In genomic region chr6:49264446-49264845, GRCm38 (mm10) we compare ENCODE assay signal across 8 mouse cellular contexts. TPM values are rescaled to one million over a fixed set of nuclear protein-coding genes. Genes with fewer than 3 reads are reported as not detected.
DNase-seq lines count a peak whose midpoint lies in the region; ATAC-seq and TF ChIP-seq lines count a peak whose summit lies in the region.
"Not testable (repeated sequence)": the region's sequence is repeated elsewhere in the genome, so short reads cannot be mapped to it uniquely, and the experiment has no call there.

No protein-coding gene starts in this region.

- H3K4me2 ChIP-seq in embryonic facial prominence, embryonic 13.5 days: peak overlapping the region; percentile 70
- H3K4me2 ChIP-seq in forebrain, postnatal 0 days (ENCODE audit: low read depth): peak overlapping the region; percentile 62
- H3K4me2 ChIP-seq in kidney, embryonic 14.5 days (replicated peaks; ENCODE audit: low read depth, low read length): not testable (repeated sequence)
- peak overlapping the region; percentile 92 for H3K4me2 ChIP-seq in liver, embryonic 14.5 days (ENCODE audit: low read depth)
- peak overlapping the region; percentile 74 for H3K4me2 ChIP-seq in midbrain, embryonic 14.5 days (ENCODE audit: low read length)
- 0 out of 2 replicates have a peak overlapping the region, but pooled peaks have one; percentile 51 for H3K4me2 ChIP-seq in stomach, embryonic 16.5 days (ENCODE audit: low read depth, low read length)

- H3K9ac ChIP-seq in embryonic facial prominence, embryonic 13.5 days; forebrain, postnatal 0 days; liver, embryonic 14.5 days (replicated peaks); midbrain, embryonic 14.5 days (replicated peaks; ENCODE audit: low read length); stomach, embryonic 16.5 days (ENCODE audit: low read length): not testable (repeated sequence)
- peak overlapping the region; percentile 99; the same call in 1 of the 2 replicates for H3K9ac ChIP-seq in kidney, embryonic 14.5 days (ENCODE audit: low read depth, low read length)

- H3K36me3 ChIP-seq in embryonic facial prominence, embryonic 13.5 days; forebrain, postnatal 0 days (ENCODE audit: insufficient read depth); hindbrain, embryonic 10.5 days; kidney, embryonic 14.5 days (ENCODE audit: control insufficient read depth, insufficient read depth, low read length); liver, embryonic 14.5 days (replicated peaks; ENCODE audit: control insufficient read depth, insufficient read depth, low read depth); midbrain, embryonic 14.5 days (ENCODE audit: control insufficient read depth, insufficient read depth, low read length); stomach, embryonic 16.5 days (ENCODE audit: control insufficient read depth, insufficient read depth, low read length): not testable (repeated sequence)

- 0 out of 2 replicates have a peak overlapping the region, but pooled peaks have one; percentile 100 for H3K4me3 ChIP-seq in embryonic facial prominence, embryonic 13.5 days
- H3K4me3 ChIP-seq in forebrain, postnatal 0 days (ENCODE audit: low read depth, low read length); hindbrain, embryonic 10.5 days; stomach, embryonic 16.5 days (replicated peaks; ENCODE audit: low read length): not testable (repeated sequence)
- peak overlapping the region; percentile 99; the same call in 1 of the 2 replicates for H3K4me3 ChIP-seq in kidney, embryonic 14.5 days (ENCODE audit: low read length)
- H3K4me3 ChIP-seq in liver, embryonic 14.5 days (ENCODE audit: insufficient read depth in 1 of 2, low read depth in 2 of 2, low read length in 2 of 2): peak overlapping the region in 1 of 2 experiments; percentile 100; a peak in 2 of 4 replicates
- peak overlapping the region; percentile 98; the same call in 1 of the 2 replicates for H3K4me3 ChIP-seq in midbrain, embryonic 14.5 days (replicated peaks; ENCODE audit: low read depth, low read length)

- H3K4me1 ChIP-seq in embryonic facial prominence, embryonic 13.5 days: peaks cover 22% of the 10 kb centered on the region
- not testable (repeated sequence) for H3K4me1 ChIP-seq in forebrain, postnatal 0 days (ENCODE audit: insufficient read depth)
- H3K4me1 ChIP-seq in hindbrain, embryonic 10.5 days (replicated peaks): peaks cover 23% of the 10 kb centered on the region
- H3K4me1 ChIP-seq in kidney, embryonic 14.5 days (ENCODE audit: control insufficient read depth, insufficient read depth, low read length): peaks cover 22% of the 10 kb centered on the region
- peaks cover 12 to 21% of the 10 kb centered on the region in 2 experiments for H3K4me1 ChIP-seq in liver, embryonic 14.5 days (replicated peaks; ENCODE audit: control insufficient read depth in 2 of 2, insufficient read depth in 2 of 2, low read length in 1 of 2)
- peaks cover 23% of the 10 kb centered on the region for H3K4me1 ChIP-seq in midbrain, embryonic 14.5 days (ENCODE audit: control insufficient read depth, insufficient read depth, low read length)
- peaks cover 21% of the 10 kb centered on the region for H3K4me1 ChIP-seq in stomach, embryonic 16.5 days (ENCODE audit: control insufficient read depth, insufficient read depth, low read length)

- H3K9me3 ChIP-seq in embryonic facial prominence, embryonic 13.5 days; forebrain, postnatal 0 days (ENCODE audit: low read length); hindbrain, embryonic 10.5 days; kidney, embryonic 14.5 days (ENCODE audit: control insufficient read depth, low read length); liver, embryonic 14.5 days (ENCODE audit: control insufficient read depth, low read length); midbrain, embryonic 14.5 days (ENCODE audit: control insufficient read depth, low read length); stomach, embryonic 16.5 days (replicated peaks; ENCODE audit: control insufficient read depth, low read length): not testable (repeated sequence)

- 93% methylated on average over 7 of the region's 7 CpGs for WGBS in embryonic facial prominence, embryonic 13.5 days
- WGBS in forebrain, postnatal 0 days: 86% methylated on average over 7 of the region's 7 CpGs
- WGBS in hindbrain, embryonic 10.5 days: 87% methylated on average over 7 of the region's 7 CpGs
- WGBS in kidney, embryonic 14.5 days: 92% methylated on average over 7 of the region's 7 CpGs
- 55% methylated on average over 7 of the region's 7 CpGs for WGBS in liver, embryonic 14.5 days (ENCODE audit: insufficient replicate concordance)
- 89% methylated on average over 7 of the region's 7 CpGs for WGBS in midbrain, embryonic 14.5 days
- 82% methylated on average over 7 of the region's 7 CpGs for WGBS in stomach, embryonic 16.5 days

- H3K27ac ChIP-seq in embryonic facial prominence, embryonic 13.5 days: peak overlapping the region; percentile 98
- not testable (repeated sequence) for H3K27ac ChIP-seq in forebrain, postnatal 0 days (ENCODE audit: low read depth, low read length); kidney, embryonic 14.5 days (ENCODE audit: low read depth, low read length); liver, embryonic 14.5 days; stomach, embryonic 16.5 days (ENCODE audit: low read length)
- H3K27ac ChIP-seq in hindbrain, embryonic 10.5 days: peak overlapping the region; percentile 97
- peak overlapping the region; percentile 98; the same call in 1 of the 2 replicates for H3K27ac ChIP-seq in midbrain, embryonic 14.5 days (replicated peaks; ENCODE audit: low read depth, low read length)

- TF ChIP-seq CTCF in forebrain, postnatal 0 days (IDR thresholded peaks at IDR 0.05; ENCODE audit: low read depth); liver, embryonic 14.5 days (IDR thresholded peaks at IDR 0.05; ENCODE audit: low read depth): not testable (repeated sequence)

- ATAC-seq in embryonic facial prominence, embryonic 13.5 days (ENCODE audit: insufficient number of reproducible peaks, insufficient read depth, low FRiP score, low TSS enrichment, low read depth); forebrain, postnatal 0 days; kidney, embryonic 14.5 days (ENCODE audit: low FRiP score, low TSS enrichment); liver, embryonic 14.5 days (ENCODE audit: insufficient read depth); midbrain, embryonic 14.5 days (ENCODE audit: low FRiP score, low TSS enrichment); stomach, embryonic 16.5 days (ENCODE audit: insufficient read depth, low FRiP score): not testable (repeated sequence)

- not testable (repeated sequence) for TF ChIP-seq EP300 in liver, embryonic 14.5 days (IDR thresholded peaks at IDR 0.05; ENCODE audit: low read depth)

- peak; percentile 43 for DNase-seq in R1 (ENCODE audit: low read depth, low spot score)
- not testable (repeated sequence) for DNase-seq in forebrain, postnatal 0 days; hindbrain, embryonic 10.5 days (ENCODE audit: low spot score); liver, embryonic 14.5 days (ENCODE audit: low read depth in 3 of 3, low spot score in 3 of 3); midbrain, embryonic 14.5 days

- H3K27me3 ChIP-seq in embryonic facial prominence, embryonic 13.5 days; forebrain, postnatal 0 days (ENCODE audit: insufficient read depth, low read length); hindbrain, embryonic 10.5 days (ENCODE audit: insufficient read depth, poor library complexity, severe bottlenecking); kidney, embryonic 14.5 days (ENCODE audit: control insufficient read depth, insufficient read depth, low read length); liver, embryonic 14.5 days (ENCODE audit: control insufficient read depth, insufficient read depth, low read length); midbrain, embryonic 14.5 days (ENCODE audit: control insufficient read depth, insufficient read depth, low read length); stomach, embryonic 16.5 days (ENCODE audit: control insufficient read depth, insufficient read depth, low read length): not testable (repeated sequence)

RNA-seq across cellular contexts. Expression of gene Tra2a, which starts 0.6 kb away (rescaled TPM):
- polyA plus RNA-seq in embryonic facial prominence, embryonic 13.5 days (2015; fragmentation: Nextera tagmentation; extraction: Ambion mirVana): 136 and 143 TPM in 2 replicates
- 75.7 and 81.7 TPM in 2 replicates for total RNA-seq in forebrain, postnatal 0 days (2014; rRNA removed)
- polyA plus RNA-seq in forebrain, postnatal 0 days (2015; fragmentation: Nextera tagmentation; extraction: Ambion mirVana): 43.5 and 45.9 TPM in 2 replicates
- 122 and 128 TPM in 2 replicates for polyA plus RNA-seq in hindbrain, embryonic 10.5 days (2016; fragmentation: Nextera tagmentation; extraction: Ambion mirVana)
- polyA plus RNA-seq in kidney, embryonic 14.5 days (2014; fragmentation: Nextera tagmentation; extraction: Ambion mirVana): 60.1 and 136 TPM in 2 replicates
- polyA plus RNA-seq in liver, embryonic 14.5 days (2012; rRNA removed): 46.4 and 61.4 TPM in 2 replicates
- 16.1 and 16.4 TPM in 2 replicates for polyA plus RNA-seq in liver, embryonic 14.5 days (2014; fragmentation: Nextera tagmentation; extraction: Ambion mirVana)
- 58.0 and 105 TPM in 2 replicates for polyA plus RNA-seq in midbrain, embryonic 14.5 days (2014; fragmentation: Nextera tagmentation; extraction: Ambion mirVana)
- 85.9 and 87.7 TPM in 2 replicates for polyA plus RNA-seq in stomach, embryonic 16.5 days (2015; fragmentation: Nextera tagmentation; extraction: Ambion mirVana)

RNA-seq across cellular contexts. Expression of gene Igf2bp3, which starts 49.7 kb away (rescaled TPM):
- 69.9 and 75.5 TPM in 2 replicates for polyA plus RNA-seq in embryonic facial prominence, embryonic 13.5 days (2015; fragmentation: Nextera tagmentation; extraction: Ambion mirVana)
- 9.1 and 12.8 TPM in 2 replicates for total RNA-seq in forebrain, postnatal 0 days (2014; rRNA removed)
- 12.3 and 13.5 TPM in 2 replicates for polyA plus RNA-seq in forebrain, postnatal 0 days (2015; fragmentation: Nextera tagmentation; extraction: Ambion mirVana)
- 127 and 143 TPM in 2 replicates for polyA plus RNA-seq in hindbrain, embryonic 10.5 days (2016; fragmentation: Nextera tagmentation; extraction: Ambion mirVana)
- 56.0 and 73.4 TPM in 2 replicates for polyA plus RNA-seq in kidney, embryonic 14.5 days (2014; fragmentation: Nextera tagmentation; extraction: Ambion mirVana)
- polyA plus RNA-seq in liver, embryonic 14.5 days (2012; rRNA removed): 5.0 and 7.6 TPM in 2 replicates
- polyA plus RNA-seq in liver, embryonic 14.5 days (2014; fragmentation: Nextera tagmentation; extraction: Ambion mirVana): 14.0 and 15.4 TPM in 2 replicates
- polyA plus RNA-seq in midbrain, embryonic 14.5 days (2014; fragmentation: Nextera tagmentation; extraction: Ambion mirVana): 24.7 and 39.2 TPM in 2 replicates
- polyA plus RNA-seq in stomach, embryonic 16.5 days (2015; fragmentation: Nextera tagmentation; extraction: Ambion mirVana): 47.0 and 53.6 TPM in 2 replicates

RNA-seq across cellular contexts. Expression of gene Ccdc126, which starts 54.6 kb away (rescaled TPM):
- 11.1 and 11.5 TPM in 2 replicates for polyA plus RNA-seq in embryonic facial prominence, embryonic 13.5 days (2015; fragmentation: Nextera tagmentation; extraction: Ambion mirVana)
- 6.7 and 11.3 TPM in 2 replicates for total RNA-seq in forebrain, postnatal 0 days (2014; rRNA removed)
- polyA plus RNA-seq in forebrain, postnatal 0 days (2015; fragmentation: Nextera tagmentation; extraction: Ambion mirVana): 8.1 and 8.4 TPM in 2 replicates
- 4.7 and 6.6 TPM in 2 replicates for polyA plus RNA-seq in hindbrain, embryonic 10.5 days (2016; fragmentation: Nextera tagmentation; extraction: Ambion mirVana)
- polyA plus RNA-seq in kidney, embryonic 14.5 days (2014; fragmentation: Nextera tagmentation; extraction: Ambion mirVana): 8.4 and 11.9 TPM in 2 replicates
- 0.79 and 1.4 TPM in 2 replicates for polyA plus RNA-seq in liver, embryonic 14.5 days (2012; rRNA removed)
- polyA plus RNA-seq in liver, embryonic 14.5 days (2014; fragmentation: Nextera tagmentation; extraction: Ambion mirVana): 2.6 and 3.0 TPM in 2 replicates
- polyA plus RNA-seq in midbrain, embryonic 14.5 days (2014; fragmentation: Nextera tagmentation; extraction: Ambion mirVana): 10.1 and 11.0 TPM in 2 replicates
- 13.3 and 13.6 TPM in 2 replicates for polyA plus RNA-seq in stomach, embryonic 16.5 days (2015; fragmentation: Nextera tagmentation; extraction: Ambion mirVana)
